Mouse (Mus musculus) embryonic fibroblast, embryonic 13.5 days (primary cell): ENCODE data around the gene Lsm6.

ENCODE experiments used
- CTCF ChIP-seq: IDR thresholded peaks from 2 replicates; pipeline ENCODE4 v1.5.1; 2011; ENCODE audit warnings: mild to moderate bottlenecking, control low read depth, low read length, moderate library complexity, borderline replicate concordance; ENCODE audit not compliant: insufficient read depth
- POLR2A ChIP-seq: IDR thresholded peaks from 2 replicates; pipeline ENCODE4 v1.6.1; 2011; ENCODE audit warnings: low read depth, mild to moderate bottlenecking, control low read depth, low read length, moderate library complexity

- TF ChIP-seq POLR2A (no peak), CTCF (no peak)
Measured at GRCm38 (mm10) chr8:78844559-78844958, 23.6 kb upstream of the Lsm6 start.
